Mouse (Mus musculus) bone marrow, adult 2 months (tissue): ENCODE results near the gene Trappc6a.

ENCODE experiments used
- CTCF ChIP-seq: fragments of 200-500 bp; IDR thresholded peaks from 2 replicates; pipeline ENCODE4 v1.5.1; 2011; ENCODE audit warnings: low read length, control low read depth; ENCODE audit not compliant: control insufficient read depth, insufficient read depth
- POLR2A ChIP-seq: fragments of 200-500 bp; IDR thresholded peaks from 2 replicates; pipeline ENCODE4 v1.6.1; 2011; ENCODE audit warnings: low read depth, mild to moderate bottlenecking, control low read depth, low read length, borderline replicate concordance; ENCODE audit not compliant: control insufficient read depth

DNA sequence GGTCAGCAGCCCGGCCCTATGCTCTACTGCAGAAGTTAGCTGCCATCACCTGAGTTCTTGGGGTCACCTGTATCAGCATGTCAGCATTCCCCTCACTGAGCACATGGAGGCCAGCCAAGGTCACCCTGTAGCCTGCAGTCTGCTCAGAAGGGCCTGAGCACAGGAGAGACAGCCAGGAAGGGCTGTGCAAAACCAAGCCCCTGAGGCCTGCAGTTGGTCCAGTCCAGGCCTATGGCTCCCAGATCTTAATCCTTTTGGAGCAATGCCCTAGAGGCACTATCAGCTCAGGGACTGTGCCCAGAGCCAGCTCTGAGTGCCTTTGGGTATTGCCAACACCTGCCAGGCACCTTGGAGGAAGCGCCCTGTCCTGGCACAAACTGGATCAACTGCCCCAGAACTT lies 48.9 kb downstream of the Trappc6a start:
- TF ChIP-seq CTCF: no peak
- TF ChIP-seq POLR2A: no peak
